12 mouse cellular contexts compared by ENCODE assay signal in genomic region chr17:57279591-57280224, GRCm38 (mm10). TPM values are rescaled to one million over a fixed set of nuclear protein-coding genes. Genes with fewer than 3 reads are reported as not detected.
DNase-seq lines count a peak whose midpoint lies in the region; ATAC-seq and TF ChIP-seq lines count a peak whose summit lies in the region.
"Had no signal": no experiment of that assay in that cellular context is flagged by ENCODE, and none has a peak within 500 bp of the region (broad histone marks: within the 10 kb centered on the region; RNA-seq: fewer than 3 reads in every experiment).

No protein-coding gene starts in this region.

- no peak for ATAC-seq in megakaryocyte, adult 5-6 weeks (ENCODE audit: poor library complexity, severe bottlenecking)
- no peak for ATAC-seq in cerebellum, adult (ENCODE audit: insufficient number of reproducible peaks, low FRiP score, low TSS enrichment)
- ATAC-seq: forebrain, embryonic 13.5 days had no signal

- H3K27ac ChIP-seq in bone marrow, adult 2 months (ENCODE audit: control insufficient read depth, insufficient read depth, low read depth, low read length, poor library complexity) = peak overlapping the region; percentile 98
- H3K27ac ChIP-seq in layer of hippocampus, adult 2 months = no peak overlapping the region
- H3K27ac ChIP-seq: embryonic facial prominence, embryonic 10.5 days; forebrain, embryonic 13.5 days; left cerebral cortex, adult 2 months had no signal

- peaks cover 85% of the 10 kb centered on the region for H3K4me1 ChIP-seq in megakaryocyte, embryonic 14.5 days
- H3K4me1 ChIP-seq in bone marrow, adult 2 months (ENCODE audit: control insufficient read depth, insufficient read depth, low read length) = peaks cover 25% of the 10 kb centered on the region

- peak; percentile 67 for DNase-seq in naive thymus-derived CD4-positive, alpha-beta T cell, adult 2 months (ENCODE audit: low read depth)
- DNase-seq in thymus, postnatal 25 days = peak; percentile 75
- DNase-seq in adrenal gland, adult 8-10 months = no peak
- DNase-seq in layer of hippocampus, adult 2 months (ENCODE audit: low spot score in 2 of 2) = no peak
- DNase-seq: kidney, adult 18-20 months had no signal

- H3K9me3 ChIP-seq in megakaryocyte, embryonic 14.5 days = no peaks in the 10 kb centered on the region
- H3K9me3 ChIP-seq: embryonic facial prominence, embryonic 10.5 days; forebrain, embryonic 13.5 days had no signal

- peaks cover 49% of the 10 kb centered on the region for H3K36me3 ChIP-seq in megakaryocyte, embryonic 14.5 days (replicated peaks; ENCODE audit: low read length)
- H3K36me3 ChIP-seq: embryonic facial prominence, embryonic 10.5 days had no signal

- under 1% methylated on average over 9 of the region's 9 CpGs for WGBS in bone marrow, adult 2 months

- no peak for TF ChIP-seq CTCF in bone marrow, adult 2 months (IDR thresholded peaks at IDR 0.05; ENCODE audit: control insufficient read depth, insufficient read depth, low read length)
- no peak for TF ChIP-seq CTCF in layer of hippocampus, adult 2 months (conservative IDR thresholded peaks at IDR 0.05)

- peak overlapping the region; percentile 99 for H3K4me3 ChIP-seq in megakaryocyte, embryonic 14.5 days (replicated peaks)
- H3K4me3 ChIP-seq in bone marrow, adult 2 months (replicated peaks; ENCODE audit: control insufficient read depth, low read depth, low read length) = peak overlapping the region; percentile 97
- no peak overlapping the region for H3K4me3 ChIP-seq in layer of hippocampus, adult 2 months
- H3K4me3 ChIP-seq: embryonic facial prominence, embryonic 10.5 days; forebrain, embryonic 13.5 days had no signal

- no peak for TF ChIP-seq POLR2A in bone marrow, adult 2 months (IDR thresholded peaks at IDR 0.05; ENCODE audit: borderline replicate concordance, control insufficient read depth, low read depth, low read length)

- no peaks in the 10 kb centered on the region for H3K27me3 ChIP-seq in megakaryocyte, embryonic 14.5 days (replicated peaks)

RNA-seq across cellular contexts. Expression of gene Vav1, which starts 0.8 kb away (rescaled TPM):
- 34.6 and 164 TPM in 2 replicates for polyA plus RNA-seq in megakaryocyte, embryonic 14.5 days (2012; ENCODE audit: insufficient read depth, low replicate concordance)
- 84.7 and 92.2 TPM in 2 replicates for total RNA-seq in megakaryocyte, adult 5-6 weeks (2015)
- 307 and 321 TPM in 2 replicates for total RNA-seq in megakaryocyte, adult 5-6 weeks (2017)
- polyA plus RNA-seq in bone marrow, adult 2 months (2011; ENCODE audit: insufficient read depth, insufficient read length, low replicate concordance, missing spikeins) = 67.9 and 112 TPM in 2 replicates
- total RNA-seq in adrenal gland, adult 8-10 months (2022) = 1 to 10 TPM; 3.0 to 6.2 (median 4.1) TPM
- 1 to 10 TPM; 2.8 to 3.2 TPM for total RNA-seq in layer of hippocampus, adult 2 months (2021)

RNA-seq across cellular contexts. Expression of gene Trip10, which starts 30.5 kb away (rescaled TPM):
- 25.4 and 45.7 TPM in 2 replicates for polyA plus RNA-seq in megakaryocyte, embryonic 14.5 days (2012; ENCODE audit: insufficient read depth, low replicate concordance)
- total RNA-seq in megakaryocyte, adult 5-6 weeks (2015) = 3.6 and 5.4 TPM in 2 replicates
- 9.0 and 9.4 TPM in 2 replicates for total RNA-seq in megakaryocyte, adult 5-6 weeks (2017)
- polyA plus RNA-seq in bone marrow, adult 2 months (2011; ENCODE audit: insufficient read depth, insufficient read length, low replicate concordance, missing spikeins) = 7.0 and 15.4 TPM in 2 replicates
- 10 to 100 TPM; 57.1 to 89.6 (median 72.8) TPM for total RNA-seq in adrenal gland, adult 8-10 months (2022)
- total RNA-seq in layer of hippocampus, adult 2 months (2021) = 1 to 10 TPM; 8.2 to 9.8 TPM

RNA-seq across cellular contexts. Expression of gene Gpr108, which starts 31.5 kb away (rescaled TPM):
- 30.6 and 33.1 TPM in 2 replicates for polyA plus RNA-seq in megakaryocyte, embryonic 14.5 days (2012; ENCODE audit: insufficient read depth, low replicate concordance)
- 36.6 and 39.1 TPM in 2 replicates for total RNA-seq in megakaryocyte, adult 5-6 weeks (2015)
- total RNA-seq in megakaryocyte, adult 5-6 weeks (2017) = 36.6 and 37.7 TPM in 2 replicates
- 15.7 and 37.5 TPM in 2 replicates for polyA plus RNA-seq in bone marrow, adult 2 months (2011; ENCODE audit: insufficient read depth, insufficient read length, low replicate concordance, missing spikeins)
- 100 to 1,000 TPM in 3 of 4 experiments, 10 to 100 TPM in 1; 98.6 to 107 (median 102) TPM for total RNA-seq in adrenal gland, adult 8-10 months (2022)
- 10 to 100 TPM; 24.0 to 24.8 TPM for total RNA-seq in layer of hippocampus, adult 2 months (2021)

RNA-seq across cellular contexts. Expression of gene C3, which starts 51.8 kb away (rescaled TPM):
- polyA plus RNA-seq in megakaryocyte, embryonic 14.5 days (2012; ENCODE audit: insufficient read depth, low replicate concordance) = 0.52 and 16.6 TPM in 2 replicates
- 699 and 776 TPM in 2 replicates for total RNA-seq in megakaryocyte, adult 5-6 weeks (2015)
- total RNA-seq in megakaryocyte, adult 5-6 weeks (2017) = 1,145 and 1,156 TPM in 2 replicates
- 68.1 and 221 TPM in 2 replicates for polyA plus RNA-seq in bone marrow, adult 2 months (2011; ENCODE audit: insufficient read depth, insufficient read length, low replicate concordance, missing spikeins)
- 1,000 to 10,000 TPM in 1 of 4 experiments, 100 to 1,000 TPM in 1, 10 to 100 TPM in 2; 36.4 to 1,135 (median 245) TPM for total RNA-seq in adrenal gland, adult 8-10 months (2022)
- total RNA-seq in layer of hippocampus, adult 2 months (2021) = under 1 TPM; 0.97 to 0.98 TPM

Comparison
In these comparisons a context has a peak if more than half of its experiments do, and no peak if none do; other contexts are left out.
1. DNase-seq: peak in naive thymus-derived CD4-positive, alpha-beta T cell, adult 2 months (single experiment) and thymus, postnatal 25 days (single experiment); none in adrenal gland, adult 8-10 months (single experiment) and layer of hippocampus, adult 2 months (0 of 2).
2. RNA of gene Vav1, which starts 0.8 kb away (total RNA-seq): 84.7 to 321 TPM in megakaryocyte, adult 5-6 weeks; 3.0 to 6.2 TPM in adrenal gland, adult 8-10 months and 2.8 to 3.2 TPM in layer of hippocampus, adult 2 months; every median in the first group is over 10 times any median in the second.
3. RNA of gene Trip10, which starts 30.5 kb away (total RNA-seq): 57.1 to 89.6 TPM in adrenal gland, adult 8-10 months; 8.2 to 9.8 TPM in layer of hippocampus, adult 2 months and 3.6 to 9.4 TPM in megakaryocyte, adult 5-6 weeks; every median in the first group is over 4 times any median in the second.